Mouse (Mus musculus): ENCODE results near the gene Adgrg3. TPM values are rescaled to one million over a fixed set of nuclear protein-coding genes. Genes with fewer than 3 reads are reported as not detected.

The Adgrg3 gene
- polyA plus RNA-seq, 1 experiment from 2014 or later: 0.88 TPM

GRCm38 (mm10) chr8:94994510-94994909 is 23.0 kb upstream of the Adgrg3 start:
- peak; percentile 18 for ATAC-seq (replicated peaks)
- Histone ChIP-seq H3K27ac (peak overlapping the region; percentile 95), H3K4me1 (peaks cover 76% of the 10 kb centered on the region), H3K9ac (peak overlapping the region; percentile 64), H3K9me3 (no peaks in the 10 kb centered on the region), H3K4me3 (peak overlapping the region; percentile 45), H3K36me3 (replicated peaks) (no peaks in the 10 kb centered on the region), H3K4me2 (peak overlapping the region; percentile 62), H3K27me3 (replicated peaks) (no peaks in the 10 kb centered on the region)
- WGBS: 0% methylated on average over 1 of the region's 1 CpGs

DNA sequence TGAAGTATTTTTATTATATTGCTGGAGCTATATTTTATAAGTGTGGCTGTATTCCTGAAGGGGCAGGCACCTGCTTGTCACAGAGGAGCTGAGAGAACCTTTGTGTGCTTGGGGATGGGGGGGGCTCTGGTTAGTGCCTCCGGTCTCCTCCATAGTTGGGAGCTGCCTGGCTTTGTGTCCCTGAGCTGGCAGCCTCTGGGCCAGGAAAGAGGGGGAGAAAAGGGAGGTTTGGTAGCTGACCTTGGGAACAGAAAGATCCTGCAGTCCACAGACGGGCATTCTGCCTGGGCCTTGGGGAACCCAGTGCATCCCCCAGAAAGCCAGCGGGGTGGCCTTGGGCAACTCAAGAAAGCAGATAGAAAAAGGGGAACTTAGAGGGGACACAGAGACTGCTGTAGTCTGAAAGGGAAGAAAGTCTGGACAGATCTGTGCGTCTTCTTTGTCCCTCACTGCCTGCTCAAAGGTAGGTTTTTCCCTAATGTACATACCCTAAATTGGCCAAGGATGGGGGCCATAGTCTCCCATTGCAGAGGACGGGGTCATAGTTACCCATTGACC is 22.1 kb upstream of the Adgrg3 start:
- no peak; the same call in 1 of the 2 replicates for ATAC-seq (replicated peaks)
- H3K9me3 ChIP-seq: no peaks in the 10 kb centered on the region

DNA sequence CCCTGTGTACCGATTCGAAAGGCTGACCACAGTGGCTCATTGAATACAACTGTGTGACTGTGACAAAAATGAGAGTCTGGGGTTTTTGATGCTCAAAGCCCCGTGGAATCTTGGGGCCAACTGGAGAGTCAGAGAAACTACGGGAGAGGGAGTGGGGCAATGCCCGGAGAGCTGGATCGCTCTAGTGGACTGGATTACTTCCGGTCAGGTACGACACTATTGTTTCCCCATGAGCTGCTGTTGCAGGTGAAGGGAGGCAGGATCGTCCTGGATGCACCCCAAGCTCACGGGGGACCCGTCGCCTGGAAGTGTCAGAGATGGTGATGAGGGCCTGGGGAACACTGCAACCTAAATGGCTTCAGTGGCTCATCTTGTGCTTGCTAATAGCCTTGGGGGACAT is 21.5 kb upstream of the Adgrg3 start:
- Histone ChIP-seq H3K36me3 (replicated peaks) (no peaks in the 10 kb centered on the region), H3K4me2 (peak overlapping the region; percentile 62), H3K27me3 (replicated peaks) (no peaks in the 10 kb centered on the region), H3K27ac (peak overlapping the region; percentile 95), H3K4me3 (peak overlapping the region; percentile 45), H3K9ac (peak overlapping the region; percentile 64), H3K9me3 (no peaks in the 10 kb centered on the region), H3K4me1 (peaks cover 84% of the 10 kb centered on the region)
- 10% methylated on average over 12 of the region's 12 CpGs for WGBS
- no peak for ATAC-seq (replicated peaks)

More for the DNA sequence above, 22.1 kb upstream of the Adgrg3 start:
- H3K4me2 ChIP-seq: peak overlapping the region; percentile 62
- H3K36me3 ChIP-seq (replicated peaks): no peaks in the 10 kb centered on the region
- peak overlapping the region; percentile 64 for H3K9ac ChIP-seq
- H3K4me3 ChIP-seq: peak overlapping the region; percentile 45
- H3K4me1 ChIP-seq: peaks cover 84% of the 10 kb centered on the region
- H3K27ac ChIP-seq: peak overlapping the region; percentile 95
- no peaks in the 10 kb centered on the region for H3K27me3 ChIP-seq (replicated peaks)
- 12% methylated on average over 5 of the region's 5 CpGs for WGBS

- peaks cover 90% of the 10 kb centered on the region for H3K4me1 ChIP-seq
- H3K27me3 ChIP-seq (replicated peaks): no peaks in the 10 kb centered on the region
- H3K4me2 ChIP-seq: peak overlapping the region; percentile 62
- H3K27ac ChIP-seq: peak overlapping the region; percentile 95
- no peaks in the 10 kb centered on the region for H3K9me3 ChIP-seq
- peak overlapping the region; percentile 45 for H3K4me3 ChIP-seq
- WGBS: 42% methylated on average over 6 of the region's 6 CpGs
- peak; percentile 7; the same call in 1 of the 2 replicates for ATAC-seq (replicated peaks)
- H3K9ac ChIP-seq: peak overlapping the region; percentile 64
- no peaks in the 10 kb centered on the region for H3K36me3 ChIP-seq (replicated peaks)
These were observed 20.3 kb upstream of the Adgrg3 start for GRCm38 (mm10) chr8:94996899-94997856.

DNA sequence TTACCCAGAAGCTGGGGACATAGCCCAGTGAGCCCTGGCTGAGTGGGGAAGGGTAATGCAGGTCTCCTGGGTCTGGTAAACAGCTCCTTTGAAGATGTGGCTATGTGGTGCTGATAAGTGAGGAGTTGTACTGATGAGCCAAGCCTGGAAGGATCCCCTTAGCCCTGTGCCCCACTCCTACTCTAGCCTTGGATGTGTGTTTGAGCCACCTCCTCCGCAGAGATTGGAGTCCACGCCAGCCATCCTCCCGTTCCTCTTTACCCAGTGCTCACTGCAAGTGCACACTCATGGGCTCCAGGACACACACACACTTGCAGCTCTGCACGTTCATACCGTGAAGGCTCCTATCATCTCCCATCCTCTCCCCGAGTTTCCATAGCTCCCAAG is 19.6 kb upstream of the Adgrg3 start:
- Histone ChIP-seq H3K9ac (peak overlapping the region; percentile 36), H3K9me3 (no peaks in the 10 kb centered on the region), H3K4me2 (peak overlapping the region; percentile 62), H3K27me3 (replicated peaks) (no peaks in the 10 kb centered on the region), H3K36me3 (replicated peaks) (no peaks in the 10 kb centered on the region), H3K4me1 (peaks cover 86% of the 10 kb centered on the region), H3K4me3 (peak overlapping the region; percentile 45), H3K27ac (peak overlapping the region; percentile 95)
- WGBS: 45% methylated on average over 6 of the region's 6 CpGs
- ATAC-seq (replicated peaks): no peak

GRCm38 (mm10) chr8:94998431-94998830 is 19.1 kb upstream of the Adgrg3 start:
- 17% methylated on average over 2 of the region's 2 CpGs for WGBS

GRCm38 (mm10) chr8:94999004-94999403 is 18.5 kb upstream of the Adgrg3 start:
- H3K27me3 ChIP-seq (replicated peaks): no peaks in the 10 kb centered on the region

More at GRCm38 (mm10) chr8:94998431-94998830, 19.1 kb upstream of the Adgrg3 start:
- Histone ChIP-seq H3K4me1 (peaks cover 81% of the 10 kb centered on the region), H3K9ac (peak overlapping the region; percentile 36), H3K27ac (peak overlapping the region; percentile 95), H3K9me3 (no peaks in the 10 kb centered on the region), H3K4me2 (peak overlapping the region; percentile 62), H3K36me3 (replicated peaks) (peaks cover 5% of the 10 kb centered on the region; the same call in 1 of the 2 replicates), H3K27me3 (replicated peaks) (no peaks in the 10 kb centered on the region), H3K4me3 (peak overlapping the region; percentile 45)
- ATAC-seq (replicated peaks): no peak

DNA sequence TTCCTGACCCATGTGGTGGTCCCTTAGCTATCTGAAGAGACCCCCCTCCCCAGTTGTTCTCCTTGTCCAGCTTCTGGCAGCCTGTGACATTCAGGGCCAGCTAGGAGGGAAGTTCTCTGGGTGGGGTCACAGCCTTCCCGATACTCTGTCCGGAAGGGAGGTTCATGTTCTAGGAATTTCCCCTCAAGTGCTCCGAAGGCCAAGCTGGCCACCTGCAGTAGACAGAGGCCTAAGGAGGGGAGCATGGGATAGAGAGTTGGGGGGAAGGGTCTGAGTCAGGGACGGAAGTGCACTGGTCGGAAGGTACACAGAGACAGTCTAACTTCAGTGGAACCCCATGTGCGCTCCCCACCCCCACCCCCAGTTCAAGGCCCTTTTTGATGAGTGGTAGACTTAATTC is 17.5 kb upstream of the Adgrg3 start:
- peak overlapping the region; percentile 95 for H3K27ac ChIP-seq
- 20% methylated on average over 6 of the region's 6 CpGs for WGBS

More at GRCm38 (mm10) chr8:94999004-94999403, 18.5 kb upstream of the Adgrg3 start:
- 32% methylated on average over 6 of the region's 6 CpGs for WGBS
- no peaks in the 10 kb centered on the region for H3K9me3 ChIP-seq
- peaks cover 75% of the 10 kb centered on the region for H3K4me1 ChIP-seq
- H3K36me3 ChIP-seq (replicated peaks): peaks cover 11% of the 10 kb centered on the region; the same call in 1 of the 2 replicates
- ATAC-seq (replicated peaks): no peak
- peak overlapping the region; percentile 95 for H3K27ac ChIP-seq
- H3K4me2 ChIP-seq: peak overlapping the region; percentile 62
- H3K4me3 ChIP-seq: peak overlapping the region; percentile 45
- H3K9ac ChIP-seq: peak overlapping the region; percentile 36

DNA sequence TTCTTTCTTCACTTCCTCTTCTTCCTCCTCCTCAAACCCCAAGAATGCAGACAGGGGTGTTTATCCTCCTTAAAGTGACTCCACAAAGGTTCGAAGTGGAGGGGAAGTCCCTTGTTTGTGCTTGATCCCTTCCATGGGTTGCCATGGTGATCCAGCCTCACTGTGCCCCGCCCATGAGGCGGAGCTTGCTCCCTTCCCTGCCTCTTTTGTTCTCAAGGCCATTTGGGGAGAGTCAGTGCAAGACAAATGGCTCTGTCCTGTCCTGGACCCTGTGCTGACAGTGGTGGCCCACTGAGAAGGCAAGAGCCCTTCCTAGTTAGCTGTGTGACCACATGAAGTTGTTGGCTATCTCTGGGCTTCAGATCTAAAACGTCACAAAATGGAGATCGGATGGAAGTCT is 16.8 kb upstream of the Adgrg3 start:
- Histone ChIP-seq H3K4me1 (peaks cover 65% of the 10 kb centered on the region), H3K27ac (peak overlapping the region; percentile 95), H3K9ac (peak overlapping the region; percentile 9), H3K4me2 (peak overlapping the region; percentile 62), H3K9me3 (no peaks in the 10 kb centered on the region), H3K4me3 (peak overlapping the region; percentile 21), H3K36me3 (replicated peaks) (peaks cover 27% of the 10 kb centered on the region), H3K27me3 (replicated peaks) (no peaks in the 10 kb centered on the region)
- WGBS: 4% methylated on average over 5 of the region's 5 CpGs
- peak; percentile 29; the same call in 1 of the 2 replicates for ATAC-seq (replicated peaks)

More for the DNA sequence above, 17.5 kb upstream of the Adgrg3 start:
- ATAC-seq (replicated peaks): no peak
- no peaks in the 10 kb centered on the region for H3K27me3 ChIP-seq (replicated peaks)
- H3K9me3 ChIP-seq: no peaks in the 10 kb centered on the region
- H3K4me3 ChIP-seq: peak overlapping the region; percentile 21
- peaks cover 69% of the 10 kb centered on the region for H3K4me1 ChIP-seq
- H3K4me2 ChIP-seq: peak overlapping the region; percentile 62
- H3K36me3 ChIP-seq (replicated peaks): peaks cover 20% of the 10 kb centered on the region
- peak overlapping the region; percentile 25; the same call in 1 of the 2 replicates for H3K9ac ChIP-seq

- Histone ChIP-seq H3K4me3 (peak overlapping the region; percentile 21), H3K9ac (peak overlapping the region; percentile 9; the same call in 1 of the 2 replicates), H3K9me3 (no peaks in the 10 kb centered on the region), H3K27me3 (replicated peaks) (no peaks in the 10 kb centered on the region), H3K27ac (peak overlapping the region; percentile 95), H3K36me3 (replicated peaks) (peaks cover 32% of the 10 kb centered on the region), H3K4me2 (peak overlapping the region; percentile 62), H3K4me1 (peaks cover 60% of the 10 kb centered on the region)
- peak; percentile 6; the same call in 1 of the 2 replicates for ATAC-seq (replicated peaks)
- 73% methylated on average over 5 of the region's 5 CpGs for WGBS
These were observed 16.3 kb upstream of the Adgrg3 start for GRCm38 (mm10) chr8:95001165-95001564.

GRCm38 (mm10) chr8:95001655-95002054 is 15.8 kb upstream of the Adgrg3 start:
- H3K27me3 ChIP-seq (replicated peaks): no peaks in the 10 kb centered on the region
- peak; percentile 46 for ATAC-seq (replicated peaks)
- H3K9ac ChIP-seq: peak overlapping the region; percentile 9; the same call in 1 of the 2 replicates
- 8% methylated on average over 7 of the region's 7 CpGs for WGBS
- no peaks in the 10 kb centered on the region for H3K9me3 ChIP-seq
- H3K4me1 ChIP-seq: peaks cover 58% of the 10 kb centered on the region
- peak overlapping the region; percentile 62 for H3K4me2 ChIP-seq
- no peak overlapping the region for H3K4me3 ChIP-seq
- H3K27ac ChIP-seq: peak overlapping the region; percentile 95
- peaks cover 36% of the 10 kb centered on the region for H3K36me3 ChIP-seq (replicated peaks)

DNA sequence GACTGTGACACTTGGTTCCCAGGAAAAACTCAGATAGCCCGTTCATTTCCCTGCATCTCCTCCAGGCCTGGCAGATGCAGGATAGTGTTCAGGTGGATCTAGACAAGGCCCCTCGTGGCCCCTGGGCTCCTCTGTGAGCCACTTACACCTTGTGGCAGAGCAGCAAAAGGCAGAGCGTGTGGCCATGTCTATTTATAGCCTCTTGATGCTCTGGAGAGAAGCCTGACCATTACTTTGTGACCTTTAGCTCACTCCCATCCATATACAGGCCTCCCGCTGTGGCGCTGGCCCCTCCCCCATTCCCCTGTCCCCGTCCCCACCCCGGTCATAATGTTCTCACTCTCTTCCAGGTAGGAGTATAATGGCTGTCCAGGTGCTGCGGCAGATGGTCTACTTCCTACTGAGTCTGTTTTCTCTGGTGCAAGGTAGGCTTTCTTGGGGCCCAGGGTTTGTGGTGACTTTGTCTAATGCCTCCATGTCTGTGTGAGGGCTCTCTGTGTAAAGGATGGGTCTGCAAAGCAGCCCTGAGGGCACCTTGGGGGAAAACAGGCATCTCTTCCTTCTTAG is 15.3 kb upstream of the Adgrg3 start:
- Histone ChIP-seq H3K4me3 (no peak overlapping the region), H3K4me2 (no peak overlapping the region), H3K9me3 (no peaks in the 10 kb centered on the region), H3K27ac (no peak overlapping the region), H3K36me3 (replicated peaks) (peaks cover 42% of the 10 kb centered on the region), H3K9ac (no peak overlapping the region; the same call in 1 of the 2 replicates), H3K4me1 (peaks cover 53% of the 10 kb centered on the region), H3K27me3 (replicated peaks) (no peaks in the 10 kb centered on the region)
- ATAC-seq (replicated peaks): no peak
- 66% methylated on average over 8 of the region's 8 CpGs for WGBS

Measured in midbrain, embryonic 15.5 days (tissue).